Mouse (Mus musculus): ENCODE results near the gene Syde2. TPM values are rescaled to one million over a fixed set of nuclear protein-coding genes. Genes with fewer than 3 reads are reported as not detected.

Gene Syde2
- total RNA-seq (2015; ENCODE audit: low replicate concordance) (0.63 and 1.3 TPM in 2 replicates), total RNA-seq (2017; ENCODE audit: low replicate concordance) (0.60 and 1.3 TPM in 2 replicates)

GRCm38 (mm10) chr3:145987268-145987969 lies at the start of gene Syde2:
Gene Syde2, plus strand, starts transcription at chr3:145987870.
- ATAC-seq (replicated peaks; ENCODE audit: low FRiP score, poor library complexity, severe bottlenecking): no peak

- no peak for ATAC-seq (replicated peaks; ENCODE audit: low FRiP score, poor library complexity, severe bottlenecking)
These were observed 49.0 kb upstream of the Syde2 start for GRCm38 (mm10) chr3:145938405-145939349.

- no peak; the same call in 1 of the 2 replicates for ATAC-seq (replicated peaks; ENCODE audit: low FRiP score, poor library complexity, severe bottlenecking)
These were observed 48.3 kb upstream of the Syde2 start for GRCm38 (mm10) chr3:145939402-145939801.

- ATAC-seq (replicated peaks; ENCODE audit: low FRiP score, poor library complexity, severe bottlenecking): no peak
These were observed 47.7 kb upstream of the Syde2 start for GRCm38 (mm10) chr3:145939971-145940370.

- peak; percentile 70 for ATAC-seq (replicated peaks; ENCODE audit: low FRiP score, poor library complexity, severe bottlenecking)
These were observed 45.7 kb upstream of the Syde2 start for GRCm38 (mm10) chr3:145941971-145942370.

GRCm38 (mm10) chr3:145944348-145944747 lies 43.3 kb upstream of the Syde2 start:
- ATAC-seq (replicated peaks; ENCODE audit: low FRiP score, poor library complexity, severe bottlenecking): peak; percentile 75

- peak; percentile 57; the same call in 1 of the 2 replicates for ATAC-seq (replicated peaks; ENCODE audit: low FRiP score, poor library complexity, severe bottlenecking)
These were observed 41.8 kb upstream of the Syde2 start for GRCm38 (mm10) chr3:145945904-145946303.

- ATAC-seq (replicated peaks; ENCODE audit: low FRiP score, poor library complexity, severe bottlenecking): no peak
These were observed 41.0 kb upstream of the Syde2 start for GRCm38 (mm10) chr3:145946654-145947053.

GRCm38 (mm10) chr3:145947539-145948204 lies 40.0 kb upstream of the Syde2 start:
- no peak for ATAC-seq (replicated peaks; ENCODE audit: low FRiP score, poor library complexity, severe bottlenecking)

- 0 out of 2 replicates have a peak, but pooled peaks have one; percentile 30 for ATAC-seq (replicated peaks; ENCODE audit: low FRiP score, poor library complexity, severe bottlenecking)
These were observed 37.4 kb upstream of the Syde2 start for GRCm38 (mm10) chr3:145950034-145950814.

GRCm38 (mm10) chr3:145950815-145951130 lies 36.9 kb upstream of the Syde2 start:
- ATAC-seq (replicated peaks; ENCODE audit: low FRiP score, poor library complexity, severe bottlenecking): no peak

GRCm38 (mm10) chr3:145951287-145952165 lies 36.1 kb upstream of the Syde2 start:
- no peak for ATAC-seq (replicated peaks; ENCODE audit: low FRiP score, poor library complexity, severe bottlenecking)

- no peak for ATAC-seq (replicated peaks; ENCODE audit: low FRiP score, poor library complexity, severe bottlenecking)
These were observed 34.7 kb upstream of the Syde2 start for GRCm38 (mm10) chr3:145952945-145953344.

- ATAC-seq (replicated peaks; ENCODE audit: low FRiP score, poor library complexity, severe bottlenecking): no peak
These were observed 34.3 kb upstream of the Syde2 start for GRCm38 (mm10) chr3:145953411-145953810.

- no peak for ATAC-seq (replicated peaks; ENCODE audit: low FRiP score, poor library complexity, severe bottlenecking)
These were observed 27.8 kb upstream of the Syde2 start for GRCm38 (mm10) chr3:145959824-145960223.

GRCm38 (mm10) chr3:145962411-145962810 lies 25.3 kb upstream of the Syde2 start:
- no peak for ATAC-seq (replicated peaks; ENCODE audit: low FRiP score, poor library complexity, severe bottlenecking)

- no peak for ATAC-seq (replicated peaks; ENCODE audit: low FRiP score, poor library complexity, severe bottlenecking)
These were observed 24.3 kb upstream of the Syde2 start for GRCm38 (mm10) chr3:145963101-145964017.

- no peak for ATAC-seq (replicated peaks; ENCODE audit: low FRiP score, poor library complexity, severe bottlenecking)
These were observed 23.7 kb upstream of the Syde2 start for GRCm38 (mm10) chr3:145964018-145964387.
